Mouse (Mus musculus): ENCODE measurements around the gene Asic3.

The Asic3 gene

DNA sequence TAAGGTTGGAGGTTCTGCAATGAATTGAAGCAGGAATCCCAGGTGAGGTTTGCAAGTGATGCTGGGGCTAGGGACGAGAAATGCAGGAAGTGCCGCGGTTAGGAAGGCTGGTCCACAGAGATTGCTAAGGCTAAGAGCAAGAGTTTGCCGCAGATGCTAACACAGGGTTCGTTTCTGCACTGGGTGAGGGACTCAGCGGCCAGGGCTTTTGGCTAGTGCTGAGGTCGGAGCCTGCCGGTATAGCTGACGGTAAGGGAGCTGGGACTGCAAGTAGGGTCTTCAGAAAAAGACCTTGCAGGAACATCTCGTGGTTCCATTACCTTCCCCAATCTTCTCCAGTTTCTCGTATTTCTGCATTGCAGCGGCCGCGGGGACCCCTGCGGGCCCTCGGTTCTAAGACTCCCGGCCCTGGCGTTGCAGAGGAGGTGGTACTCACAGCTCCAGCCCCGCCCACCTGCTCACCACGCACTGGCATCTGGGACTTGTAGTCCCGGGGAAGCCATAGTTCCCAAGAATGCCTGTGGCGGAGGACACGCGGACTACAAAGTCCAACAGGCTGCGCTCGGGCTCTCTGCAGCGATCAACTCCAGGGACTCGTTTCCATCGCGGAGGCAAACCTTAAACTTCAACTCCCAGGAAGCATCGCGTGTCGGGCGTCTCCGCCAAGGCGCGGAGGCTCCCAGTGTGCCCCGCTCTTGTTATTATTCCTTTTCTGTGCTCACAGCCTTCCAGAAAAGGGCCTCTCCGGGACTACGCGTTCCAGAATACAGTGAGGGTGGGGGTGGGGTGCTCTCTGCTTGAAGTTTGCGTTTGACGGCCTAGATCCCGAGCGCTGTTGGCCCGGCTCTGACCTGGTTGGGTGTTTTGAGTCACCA is 10.2 kb downstream of the Asic3 start, which contains the start of the genes Cdk5 and Slc4a2:
Cdk5 (minus strand) TSS at position 402 of the 875 bp plus-strand sequence.
Slc4a2 (plus strand) TSS at position 709 of the 875 bp plus-strand sequence.
- peak; percentile 99 for DNase-seq (ENCODE audit: low spot score)

DNA sequence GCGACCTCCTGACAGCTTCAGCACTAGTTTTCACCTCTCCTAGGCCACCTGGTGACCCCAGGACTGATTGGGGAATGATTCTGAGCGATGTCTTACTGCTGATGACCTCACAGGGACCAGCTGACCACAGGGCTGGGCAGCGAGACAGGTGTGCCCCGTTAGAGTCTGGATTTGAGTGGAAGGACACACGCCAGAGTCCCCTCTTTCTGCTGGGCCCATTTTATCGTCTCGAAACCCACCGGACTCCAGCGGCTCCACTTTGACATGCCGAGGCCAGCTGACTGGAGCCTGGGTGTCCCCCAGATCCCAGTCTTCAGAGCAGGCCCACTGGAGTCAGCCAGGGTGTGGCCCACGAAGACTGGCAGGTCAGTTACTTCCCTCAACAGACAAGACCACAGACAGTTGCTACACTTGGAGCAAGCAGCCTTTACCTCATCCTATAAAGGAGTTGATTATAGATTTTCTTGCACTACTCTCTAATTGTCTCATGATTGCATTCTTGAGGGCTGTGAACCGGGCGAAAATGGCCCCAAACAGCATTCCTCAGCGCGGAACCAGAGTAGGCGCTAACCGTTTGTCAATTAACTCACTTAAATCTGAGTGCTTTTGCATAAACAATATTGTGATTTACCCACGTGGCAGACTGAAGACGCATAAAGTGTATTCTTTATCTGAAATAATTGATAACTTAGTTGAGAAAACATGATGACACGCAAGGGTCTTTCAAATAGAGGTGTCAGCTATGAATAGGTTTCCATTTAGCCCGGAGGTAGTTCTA is 11.0 kb downstream of the Asic3 start:
- no peak for DNase-seq (ENCODE audit: low spot score)

DNA sequence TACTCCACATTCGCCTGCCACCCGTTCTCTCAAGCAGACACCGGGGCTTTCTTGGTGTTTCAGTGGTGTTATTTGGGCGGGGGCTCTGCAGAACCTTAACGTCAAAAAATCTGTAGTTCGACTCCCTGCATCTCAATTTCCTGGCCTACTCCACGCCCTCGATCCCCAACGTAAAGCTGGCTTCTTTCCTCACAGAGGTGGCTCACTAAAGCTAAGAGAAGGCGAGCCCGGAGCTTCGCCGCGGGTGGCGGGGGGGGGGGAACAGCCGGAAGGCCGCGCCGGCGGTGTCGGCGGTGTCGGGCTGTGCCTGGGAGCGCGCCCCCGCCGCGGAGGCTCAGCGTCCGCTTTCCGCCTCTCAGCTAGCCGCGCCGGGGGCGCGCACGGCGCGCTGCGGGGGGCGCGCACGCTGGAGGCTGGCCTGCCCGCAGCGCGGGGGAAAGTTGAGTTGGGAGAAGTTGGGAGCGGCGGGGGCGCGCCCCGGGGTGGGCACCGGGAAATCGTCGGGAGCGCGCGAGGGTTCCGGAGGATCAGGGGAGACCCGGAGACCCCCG is 11.7 kb downstream of the Asic3 start:
- DNase-seq (ENCODE audit: low spot score), result peak; percentile 85

DNA sequence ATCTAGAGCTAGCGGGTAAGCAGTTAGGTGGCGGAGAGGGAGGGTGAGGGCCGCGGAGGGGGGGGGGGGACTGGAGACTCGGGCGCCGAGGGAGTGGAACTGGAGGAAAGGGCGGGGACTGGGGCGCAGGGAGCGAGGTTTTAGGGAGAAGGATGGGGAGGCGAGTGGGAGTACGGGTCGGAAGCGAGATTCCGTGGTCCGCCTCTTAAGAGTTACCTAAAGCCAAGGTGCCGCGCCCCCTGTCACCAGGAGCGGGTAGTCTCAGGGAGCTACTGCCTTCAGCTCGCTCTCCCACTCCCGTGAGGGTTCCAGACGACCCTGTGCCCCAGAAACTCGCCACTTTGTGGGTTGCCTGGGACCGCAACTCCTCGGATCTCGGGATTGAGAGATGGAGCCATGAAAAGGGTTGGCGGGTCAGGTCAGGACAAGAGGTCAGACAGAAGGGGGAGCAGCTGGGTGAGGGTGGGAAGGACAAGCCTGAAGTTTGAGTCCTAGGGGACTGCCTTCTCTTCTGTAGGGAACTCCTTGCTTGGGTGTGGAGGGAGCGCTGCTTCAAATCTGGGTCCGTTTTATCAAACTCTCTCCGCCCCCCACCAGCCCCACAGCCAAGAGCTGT is 12.3 kb downstream of the Asic3 start:
- DNase-seq (ENCODE audit: low spot score), result peak; percentile 44

DNA sequence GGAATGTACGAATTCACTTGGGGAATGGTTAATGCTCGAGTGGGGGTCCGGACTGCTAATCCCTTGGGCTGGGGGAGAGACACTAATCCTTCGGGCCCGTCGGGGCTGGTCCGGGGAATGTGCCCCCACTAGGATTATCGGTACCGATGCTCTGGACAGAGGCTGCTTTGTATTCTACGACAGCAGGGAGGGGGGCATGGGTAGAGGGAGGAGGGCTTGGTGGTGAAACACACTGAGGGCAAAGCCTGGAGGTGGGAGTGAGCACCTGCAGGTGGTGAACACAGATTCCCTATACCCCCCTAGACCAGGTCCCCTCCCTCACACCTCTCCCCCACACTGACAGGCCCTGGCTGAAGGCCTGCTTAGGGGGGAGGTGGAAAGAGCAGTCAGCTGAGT is 12.8 kb downstream of the Asic3 start:
- DNase-seq (ENCODE audit: low spot score), result no peak

DNA sequence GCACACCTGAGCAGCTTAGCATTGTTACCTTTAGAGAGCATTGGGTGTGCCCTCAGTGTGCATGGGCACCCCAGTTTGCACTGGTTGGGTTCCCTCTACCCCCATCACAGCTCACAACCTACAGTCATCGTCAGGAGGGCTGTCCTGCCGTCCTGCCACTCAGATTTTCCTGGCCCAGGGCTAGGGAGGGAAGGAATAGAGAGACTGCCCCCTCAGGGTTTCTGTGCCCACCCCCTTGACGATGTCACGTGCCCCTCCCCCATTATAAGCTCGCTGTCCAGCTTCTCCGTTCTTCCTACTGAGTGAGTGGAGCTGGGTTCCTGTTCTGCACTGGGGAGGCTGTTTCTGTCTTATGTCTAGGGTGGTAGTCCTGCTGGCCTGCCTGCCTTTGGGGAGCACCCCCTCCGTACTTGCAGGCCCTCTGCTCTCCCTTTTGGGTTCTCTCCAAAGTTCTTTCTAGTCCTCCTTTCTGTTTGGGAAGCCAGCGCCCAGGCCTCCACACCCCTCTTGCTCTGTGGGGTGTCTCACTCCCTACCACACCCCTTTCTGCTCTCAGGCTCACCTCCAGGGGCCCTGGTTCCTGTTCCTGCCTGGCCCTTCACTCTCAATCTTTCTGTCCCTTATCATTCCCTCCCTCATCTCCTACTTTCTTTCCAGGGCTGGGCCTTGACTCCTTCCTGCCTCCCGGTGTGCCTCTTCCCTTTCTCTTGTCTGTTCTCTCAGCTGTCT is 13.5 kb downstream of the Asic3 start:
- no peak for DNase-seq (ENCODE audit: low spot score)

DNA sequence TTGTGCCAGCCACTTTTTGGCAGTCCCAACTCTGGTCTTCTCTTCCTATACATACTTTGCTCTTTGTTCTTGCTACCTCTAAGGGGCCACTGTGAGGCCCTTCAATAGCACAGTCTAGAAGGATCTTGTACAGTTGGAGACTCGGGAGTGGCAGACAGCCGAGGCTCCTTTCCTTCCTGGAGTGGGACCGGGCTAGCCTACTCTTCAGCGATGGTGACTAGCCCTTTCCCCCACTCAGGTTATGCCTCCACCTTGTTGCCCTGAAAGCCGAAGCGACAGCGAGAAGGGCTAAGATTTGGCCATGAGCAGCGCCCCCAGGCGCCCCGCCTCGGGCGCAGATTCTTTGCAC is 14.1 kb downstream of the Asic3 start:
- DNase-seq (ENCODE audit: low spot score), result no peak

DNA sequence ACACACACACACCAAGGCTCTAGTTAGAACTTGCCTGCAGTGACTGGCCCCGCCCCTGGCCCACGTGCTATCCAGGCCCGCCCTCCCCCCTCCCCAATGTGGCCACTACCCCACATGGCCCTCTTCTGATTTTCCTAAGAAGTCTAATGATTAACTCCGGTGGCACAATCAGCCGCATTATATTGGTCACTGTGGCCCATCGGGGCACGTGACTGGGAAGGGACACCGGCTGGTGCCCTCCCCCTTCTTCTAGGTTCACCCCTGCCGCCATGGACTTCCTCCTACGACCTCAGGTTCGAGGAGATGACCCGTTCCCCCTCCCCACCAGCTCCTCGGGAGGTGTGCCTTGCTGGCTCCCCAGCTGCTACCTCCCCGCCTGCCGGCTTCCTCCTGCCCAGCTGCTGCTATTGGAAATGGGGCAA is 14.8 kb downstream of the Asic3 start:
- DNase-seq (ENCODE audit: low spot score), result peak; percentile 73

DNA sequence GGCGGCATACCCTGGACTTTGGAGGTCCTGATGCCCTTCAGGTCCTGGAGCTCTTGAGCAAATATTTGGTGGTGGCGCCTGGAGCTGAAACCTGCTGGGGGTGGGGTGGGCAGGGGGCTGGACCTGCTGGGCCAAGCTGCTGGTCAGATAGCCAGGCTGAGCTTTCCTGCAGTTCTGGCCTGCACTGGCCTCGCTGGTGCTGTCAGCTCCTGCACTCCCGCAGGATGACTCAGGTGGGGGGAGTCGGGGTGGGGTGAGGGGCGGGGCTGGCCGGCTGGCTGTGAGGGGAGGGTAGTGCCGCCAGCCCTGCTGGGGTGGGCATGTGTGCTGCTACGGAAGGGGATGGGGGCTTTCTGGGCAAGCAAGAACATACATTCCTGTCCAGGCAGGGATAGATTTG is 15.4 kb downstream of the Asic3 start:
- DNase-seq (ENCODE audit: low spot score), result no peak

DNA sequence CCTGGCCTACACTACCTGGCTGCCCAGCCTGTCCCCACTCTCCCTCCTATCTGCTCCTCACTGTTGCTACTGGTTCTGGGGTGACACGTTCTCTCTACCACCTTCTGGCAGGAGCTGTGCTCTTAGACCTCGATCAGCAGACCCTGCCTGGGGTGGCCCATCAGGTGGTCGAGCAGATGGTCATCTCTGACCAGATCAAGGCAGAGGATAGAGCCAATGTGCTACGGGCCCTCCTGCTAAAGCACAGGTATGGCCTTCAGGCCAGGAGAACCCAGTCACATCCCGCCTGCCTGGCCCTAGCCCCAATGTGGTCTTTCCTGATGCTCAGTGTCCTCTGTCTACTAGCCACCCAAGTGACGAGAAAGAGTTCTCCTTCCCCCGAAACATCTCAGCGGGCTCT is 20.8 kb downstream of the Asic3 start:
- no peak for DNase-seq (ENCODE audit: low spot score)

DNA sequence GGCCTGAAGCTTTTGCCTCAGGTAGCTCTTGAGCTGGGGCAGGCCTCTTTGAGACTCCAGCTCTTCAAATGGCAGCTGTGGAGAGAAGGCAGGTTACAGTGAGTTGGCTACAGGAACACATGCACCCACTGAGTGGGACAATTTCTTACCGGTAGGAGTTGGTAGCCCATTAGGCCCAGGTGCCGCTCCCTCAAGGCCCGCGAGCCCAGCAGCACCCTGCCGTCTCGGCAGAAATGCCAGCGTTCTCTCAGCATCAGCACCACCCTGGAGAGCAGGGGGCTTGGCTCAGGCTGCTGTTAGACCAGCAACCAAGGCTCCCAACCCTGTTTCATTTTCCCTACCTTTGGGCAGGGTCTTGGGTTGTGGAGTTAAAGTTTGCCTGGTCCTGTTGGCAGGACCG is 28.0 kb downstream of the Asic3 start:
- no peak for DNase-seq (ENCODE audit: low spot score)

DNA sequence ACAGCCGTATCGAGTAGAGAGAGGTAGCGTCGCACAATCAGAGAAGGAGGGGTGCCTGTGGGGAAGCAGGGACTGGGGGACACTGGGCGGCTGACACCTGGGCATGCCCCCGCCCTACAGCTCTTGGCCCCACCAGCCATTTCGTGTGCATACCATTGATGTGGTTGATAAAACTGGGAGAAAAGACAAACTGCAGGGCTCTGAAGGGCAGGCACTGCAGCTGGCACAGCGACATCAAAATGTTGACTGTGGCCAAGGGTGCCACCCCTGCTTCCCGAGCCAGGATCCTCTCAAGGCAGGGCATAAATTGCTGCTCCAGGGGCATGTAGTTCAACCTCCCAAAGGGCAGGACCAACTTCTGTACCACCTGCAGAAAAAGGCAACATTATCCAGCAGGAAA is 28.8 kb downstream of the Asic3 start:
- DNase-seq (ENCODE audit: low spot score), result no peak

DNA sequence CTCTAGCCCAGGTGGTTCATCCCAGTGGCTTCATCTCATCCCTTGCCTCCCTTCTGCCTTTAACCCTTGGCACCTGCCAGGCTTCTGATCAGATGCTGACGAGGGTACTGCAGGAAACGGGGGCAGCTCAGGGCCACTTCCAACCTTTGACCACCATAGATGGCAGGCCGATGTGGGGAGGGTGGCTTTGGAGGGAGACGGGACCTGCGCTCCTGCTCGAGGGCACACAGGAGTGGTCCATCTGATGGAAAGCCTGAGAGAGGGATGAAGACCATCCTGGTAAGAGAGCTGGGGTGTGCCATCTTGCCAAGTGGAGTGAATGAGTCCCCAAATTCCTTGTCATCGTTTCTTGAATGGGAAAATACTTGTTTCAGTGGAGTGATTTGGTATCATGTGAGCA is 30.0 kb downstream of the Asic3 start:
- no peak for DNase-seq (ENCODE audit: low spot score)

DNA sequence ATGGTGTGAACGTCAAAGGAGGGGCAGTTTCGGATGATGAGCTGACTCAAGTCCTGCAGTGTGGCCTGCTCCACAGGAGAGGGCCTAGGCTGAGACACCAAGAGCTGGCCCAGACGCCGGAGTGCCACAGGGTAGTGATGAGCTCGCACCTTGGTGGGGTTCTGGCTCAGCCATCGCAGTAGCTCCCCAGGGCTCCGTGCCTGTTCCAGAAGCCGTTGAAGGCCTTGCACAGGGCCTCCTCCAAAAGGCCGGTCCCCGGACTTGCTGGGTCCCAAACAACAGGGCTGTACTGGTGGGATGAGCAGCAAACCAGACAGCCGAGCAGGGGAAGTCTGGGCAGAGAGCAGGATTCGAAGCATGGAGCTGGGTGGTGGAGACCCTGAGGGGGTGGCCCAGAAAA is 30.7 kb downstream of the Asic3 start:
- DNase-seq (ENCODE audit: low spot score), result no peak

DNA sequence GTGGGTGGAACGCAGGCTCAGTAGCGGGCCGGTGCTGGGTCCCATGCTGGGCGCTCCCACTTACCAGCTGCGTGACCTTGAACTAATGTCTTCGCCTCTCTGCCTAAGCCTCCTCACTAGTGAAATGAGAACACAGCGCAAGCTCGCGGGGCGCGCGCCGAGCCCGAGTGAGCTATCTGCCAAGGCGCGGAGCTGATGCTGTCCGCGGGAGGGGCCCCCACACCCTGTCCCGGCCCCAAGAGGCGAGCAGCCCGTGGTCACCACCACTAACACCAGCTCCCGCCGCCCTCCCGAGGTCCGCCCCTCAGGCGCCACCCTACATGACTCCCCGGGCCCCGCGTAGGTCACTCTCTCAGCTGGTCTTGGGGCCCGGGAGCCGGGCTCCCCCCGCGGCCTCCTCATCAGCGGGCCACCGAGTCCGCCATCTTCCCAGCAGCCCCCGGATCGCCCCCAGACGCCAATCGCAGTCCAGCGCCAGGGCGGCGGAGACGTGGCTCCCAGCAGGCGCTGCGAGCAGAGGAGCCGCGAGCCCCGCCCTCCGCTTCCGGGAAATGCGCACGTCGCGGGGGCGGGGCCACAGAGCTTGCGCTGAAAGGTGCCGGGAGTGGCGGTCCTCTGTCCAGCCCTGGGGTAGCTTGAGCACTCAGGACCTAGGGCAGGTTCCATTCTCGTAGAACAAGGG is 31.7 kb downstream of the Asic3 start, which contains the start of gene Fastk:
Fastk (minus strand) TSS at position 542 of the 682 bp plus-strand sequence.
- DNase-seq (ENCODE audit: low spot score), result peak; percentile 94

DNA sequence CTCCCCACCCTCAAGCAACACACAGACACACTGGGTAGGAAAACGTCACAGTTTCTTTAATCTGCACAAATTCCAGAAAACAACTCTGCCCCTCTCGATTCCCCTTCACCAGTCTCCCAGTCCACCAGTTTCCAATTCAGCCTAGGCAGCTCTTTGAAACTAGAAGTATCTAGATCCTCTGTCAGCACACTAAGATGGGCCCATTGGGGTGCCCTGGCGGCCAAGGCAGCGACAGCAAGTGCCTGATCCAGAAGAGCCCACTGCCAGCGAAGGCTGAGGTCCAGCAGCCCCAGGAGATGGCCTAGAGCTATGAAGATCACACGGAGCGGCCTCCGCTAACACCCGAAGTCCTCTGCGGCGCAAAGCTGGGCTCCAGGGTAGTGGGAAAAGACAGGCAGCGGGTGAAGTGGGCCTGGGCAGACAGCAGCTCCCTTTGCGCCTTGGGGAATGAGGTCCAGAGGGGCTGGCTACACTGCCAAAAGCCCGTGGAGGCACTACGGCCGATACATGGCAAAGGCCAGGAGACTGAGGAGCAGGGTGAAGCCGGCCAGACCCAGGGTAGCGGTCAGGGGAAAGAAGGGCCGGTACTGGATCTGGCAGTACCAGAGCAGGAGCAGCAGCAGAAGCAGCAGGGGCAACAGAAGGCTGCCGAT is 32.4 kb downstream of the Asic3 start:
- no peak for DNase-seq (ENCODE audit: low spot score)

DNA sequence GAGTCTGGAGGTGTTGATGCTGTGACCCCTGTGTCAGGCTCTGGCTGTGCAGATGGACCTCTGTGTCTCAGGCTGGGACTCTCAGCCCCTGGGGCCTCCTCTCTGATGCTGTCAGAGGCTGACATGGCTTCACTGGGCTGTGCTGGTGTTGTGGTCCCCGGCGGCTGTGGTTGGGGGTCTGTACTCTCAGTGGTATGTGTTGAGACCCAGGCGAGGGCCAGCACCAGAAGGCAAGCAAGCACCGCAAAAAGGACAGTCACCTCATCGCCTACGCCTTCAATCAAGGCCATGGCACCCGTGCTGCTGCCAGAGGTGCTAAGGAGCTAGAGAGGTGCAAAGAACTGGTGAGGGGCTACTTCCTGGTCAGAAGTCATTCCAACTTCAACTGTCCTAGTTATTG is 33.4 kb downstream of the Asic3 start:
- no peak for DNase-seq (ENCODE audit: low spot score)

DNA sequence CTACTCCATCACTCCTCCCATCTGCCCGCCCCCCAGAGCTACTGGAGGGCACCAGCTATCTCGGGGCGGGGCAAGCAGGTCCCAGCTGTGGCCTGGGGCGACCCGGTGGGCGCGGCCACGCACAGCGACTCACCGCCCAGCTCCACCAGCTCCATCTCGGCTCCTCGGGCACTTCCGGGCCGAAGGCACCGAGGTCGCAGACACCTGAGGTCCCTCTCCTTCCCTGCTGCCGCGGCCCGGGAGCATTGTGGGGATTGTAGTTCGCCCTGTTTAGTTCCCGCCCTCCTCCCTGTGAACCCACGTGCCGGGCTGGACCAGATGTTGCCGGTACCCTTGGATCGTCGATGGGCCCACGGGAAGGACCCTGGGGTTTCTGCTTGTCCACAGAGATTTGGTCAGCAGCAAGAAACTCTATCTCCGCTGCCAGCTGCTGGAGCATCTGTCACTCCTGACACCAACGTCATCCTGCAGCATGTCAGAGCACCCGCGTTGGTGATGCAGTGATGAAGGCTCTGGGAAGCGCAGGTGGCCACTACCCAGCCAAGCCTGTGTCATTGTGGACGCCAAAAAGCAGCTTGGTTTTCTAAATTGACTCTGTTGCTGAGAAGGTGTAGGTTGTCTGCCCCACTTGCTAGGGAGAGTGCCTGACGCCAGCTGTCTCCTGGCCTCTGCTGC is 34.6 kb downstream of the Asic3 start, which contains the start of gene Tmub1:
Tmub1 (minus strand) TSS at position 231 of the 675 bp plus-strand sequence.
- peak; percentile 91 for DNase-seq (ENCODE audit: low spot score)

DNA sequence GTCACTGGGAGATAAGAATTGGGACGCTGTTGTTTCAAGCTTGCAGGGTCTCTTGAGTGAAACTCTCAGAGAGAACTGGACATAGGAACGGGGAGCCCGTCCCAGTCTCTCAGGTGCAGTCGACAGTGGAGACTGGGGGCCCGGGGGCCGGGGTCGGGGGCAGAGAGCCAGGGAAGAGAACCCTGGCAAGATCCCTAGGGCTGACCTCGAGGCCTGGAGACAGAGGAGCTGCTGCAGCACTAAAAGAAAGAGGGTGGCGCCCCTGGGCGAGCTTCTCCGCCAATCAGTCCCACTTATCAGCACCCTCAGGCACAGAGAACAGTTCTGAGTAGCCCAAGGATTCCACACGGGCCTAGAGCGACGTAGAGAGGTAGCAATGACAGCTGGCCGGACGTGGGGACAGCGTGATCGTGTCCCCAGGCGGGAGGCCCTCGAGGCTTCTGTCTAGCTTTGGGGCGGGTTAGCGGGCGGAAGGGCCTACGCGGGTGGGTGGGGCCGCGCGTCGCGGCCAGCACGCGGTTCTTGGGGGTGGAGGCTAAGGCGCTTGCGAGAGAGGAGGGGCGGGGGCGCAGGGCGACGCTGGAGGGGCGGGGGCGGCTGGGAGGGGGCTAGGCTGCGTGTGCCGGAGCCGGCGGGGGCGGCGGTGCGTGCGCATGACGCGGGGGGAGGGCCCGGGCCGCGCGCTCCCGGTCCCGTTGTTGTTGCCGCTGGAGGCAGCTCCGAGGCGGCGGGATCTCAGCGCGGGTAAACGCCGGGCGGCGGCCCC is 38.3 kb downstream of the Asic3 start:
- DNase-seq (ENCODE audit: low spot score), result peak; percentile 84

Data from lung, postnatal 25 days (tissue).